Mouse (Mus musculus) MEL (cell line): ENCODE measurements around the gene Galnt10. TPM values are rescaled to one million over a fixed set of nuclear protein-coding genes. Genes with fewer than 3 reads are reported as not detected.

Experiments used
- DNase-seq: peaks from one replicate; pipeline ENCODE4 v3.0.0; 2011; ENCODE audit warnings: low read depth, low spot score
- H3K27ac ChIP-seq: 2 replicates; pipeline ENCODE4 v1.5.1; 2012; ENCODE audit warnings: low read depth, mild to moderate bottlenecking, control low read depth, low read length, moderate library complexity; ENCODE audit not compliant: control insufficient read depth
- H3K27me3 ChIP-seq, 2 experiments: fragments of 150-350 bp in 1 of 2; sonication (generic) in 1 of 2; 2 replicates each; pipeline ENCODE4 v1.6.1; 2012; ENCODE audit warnings: low read length in 2 of 2, mild to moderate bottlenecking in 2 of 2, improper control_type of control experiment in 1 of 2, moderate library complexity in 1 of 2; ENCODE audit not compliant: insufficient read depth in 2 of 2, control insufficient read depth in 1 of 2
- H3K36me3 ChIP-seq, 2 experiments: 2 replicates each; pipeline ENCODE4 v1.6.1; 2012 to 2014; ENCODE audit warnings: low read length in 2 of 2, improper control_type of control experiment in 1 of 2, inconsistent platforms in 1 of 2, mild to moderate bottlenecking in 1 of 2; ENCODE audit not compliant: insufficient read depth in 2 of 2, control insufficient read depth in 1 of 2
- H3K4me1 ChIP-seq, 2 experiments: fragments of 150-350 bp in 1 of 2; sonication (generic) in 1 of 2; 2 replicates each; pipeline ENCODE4 v1.6.1; 2012; ENCODE audit warnings: low read length in 2 of 2, improper control_type of control experiment in 1 of 2, mild to moderate bottlenecking in 1 of 2; ENCODE audit not compliant: insufficient read depth in 2 of 2, control insufficient read depth in 1 of 2
- H3K4me3 ChIP-seq, 2 experiments: fragments of 150-350 bp in 1 of 2; sonication (generic) in 1 of 2; 2 replicates each; pipeline ENCODE4 v1.5.1; 2012; ENCODE audit warnings: low read depth in 2 of 2, low read length in 2 of 2, mild to moderate bottlenecking in 2 of 2, moderate library complexity in 2 of 2, control low read depth in 1 of 2, improper control_type of control experiment in 1 of 2; ENCODE audit not compliant: control insufficient read depth in 1 of 2, insufficient read depth in 1 of 2
- H3K79me2 ChIP-seq: 2 replicates; pipeline ENCODE4 v1.6.1; 2012; ENCODE audit warnings: mild to moderate bottlenecking, low read length, moderate library complexity; ENCODE audit not compliant: control insufficient read depth, poor library complexity, insufficient read depth
- H3K9ac ChIP-seq: 2 replicates; pipeline ENCODE4 v1.6.1; 2012; ENCODE audit warnings: low read depth, mild to moderate bottlenecking, control low read depth, low read length, moderate library complexity; ENCODE audit not compliant: control insufficient read depth, poor library complexity, severe bottlenecking
- H3K9me3 ChIP-seq: fragments of 150-350 bp; sonication (generic); replicated peaks from 2 replicates; pipeline ENCODE4 v1.6.1; 2012; ENCODE audit warnings: mild to moderate bottlenecking, low read length, improper control_type of control experiment, moderate library complexity; ENCODE audit not compliant: insufficient read depth
- BHLHE40 ChIP-seq: IDR thresholded peaks from 2 replicates; pipeline ENCODE4 v1.6.1; 2012; ENCODE audit warnings: low read depth, mild to moderate bottlenecking, inconsistent platforms, low read length, improper control_type of control experiment, borderline replicate concordance
- CHD1 ChIP-seq: IDR thresholded peaks from 2 replicates; pipeline ENCODE4 v1.6.1; 2012; ENCODE audit warnings: low read depth, mild to moderate bottlenecking, inconsistent platforms, low read length, improper control_type of control experiment
- CTCF ChIP-seq, 3 experiments: IDR thresholded peaks in 2 of 3; conservative IDR thresholded peaks in 1 of 3; 2 replicates each; pipeline ENCODE4 v1.5.1; 2011 to 2012; ENCODE audit warnings: low read length in 3 of 3, low read depth in 2 of 3, mild to moderate bottlenecking in 2 of 3, improper control_type of control experiment in 1 of 3, inconsistent platforms in 1 of 3, mixed read lengths in 1 of 3, moderate library complexity in 1 of 3; ENCODE audit not compliant: control insufficient read depth in 1 of 3, insufficient read depth in 1 of 3, poor library complexity in 1 of 3, severe bottlenecking in 1 of 3
- E2F4 ChIP-seq: IDR thresholded peaks from 2 replicates; pipeline ENCODE4 v1.6.1; 2011; ENCODE audit warnings: low read depth, low read length, improper control_type of control experiment, borderline replicate concordance
- EP300 ChIP-seq, 2 experiments: IDR thresholded peaks; 2 replicates each; pipeline ENCODE4 v1.6.1; 2011; ENCODE audit warnings: improper control_type of control experiment in 2 of 2, low read length in 2 of 2, low read depth in 1 of 2, mild to moderate bottlenecking in 1 of 2
- ETS1 ChIP-seq: IDR thresholded peaks from 2 replicates; pipeline ENCODE4 v1.6.1; 2012; ENCODE audit warnings: low read depth, mild to moderate bottlenecking, inconsistent platforms, low read length, improper control_type of control experiment, moderate library complexity
- GABPA ChIP-seq: IDR thresholded peaks from 2 replicates; pipeline ENCODE4 v1.6.1; 2012; ENCODE audit warnings: low read depth, mild to moderate bottlenecking, inconsistent platforms, low read length, improper control_type of control experiment, moderate library complexity
- HCFC1 ChIP-seq: IDR thresholded peaks from 2 replicates; pipeline ENCODE4 v1.6.1; 2012; ENCODE audit warnings: low read depth, mild to moderate bottlenecking, inconsistent platforms, low read length, improper control_type of control experiment, moderate library complexity
- JUND ChIP-seq: IDR thresholded peaks from 2 replicates; pipeline ENCODE4 v1.6.1; 2011; ENCODE audit warnings: low read depth, mild to moderate bottlenecking, improper control_type of control experiment, low read length
- KAT2A ChIP-seq: conservative IDR thresholded peaks from 2 replicates; pipeline ENCODE4 v1.6.1; 2012; ENCODE audit warnings: low read depth, low read length, improper control_type of control experiment, inconsistent platforms
- MAX ChIP-seq: IDR thresholded peaks from 2 replicates; pipeline ENCODE4 v1.6.1; 2011; ENCODE audit warnings: low read length, improper control_type of control experiment
- MXI1 ChIP-seq: IDR thresholded peaks from 2 replicates; pipeline ENCODE4 v1.6.1; 2011; ENCODE audit warnings: mild to moderate bottlenecking, low read depth, low read length, improper control_type of control experiment
- POLR2A ChIP-seq, 2 experiments: IDR thresholded peaks; 2 replicates each; pipeline ENCODE4 v1.6.1; 2011 to 2012; ENCODE audit warnings: low read length in 2 of 2, mild to moderate bottlenecking in 2 of 2, control low read depth in 1 of 2, improper control_type of control experiment in 1 of 2, low read depth in 1 of 2, moderate library complexity in 1 of 2; ENCODE audit not compliant: control insufficient read depth in 1 of 2, insufficient read depth in 1 of 2, poor library complexity in 1 of 2
- POLR2AphosphoS2 ChIP-seq: IDR thresholded peaks from 2 replicates; pipeline ENCODE4 v1.6.1; 2011; ENCODE audit warnings: low read length, improper control_type of control experiment
- RCOR1 ChIP-seq: IDR thresholded peaks from 2 replicates; pipeline ENCODE4 v1.6.1; 2012; ENCODE audit warnings: low read depth, mild to moderate bottlenecking, inconsistent platforms, low read length, improper control_type of control experiment
- SIN3A ChIP-seq: IDR thresholded peaks from 2 replicates; pipeline ENCODE4 v1.6.1; 2012; ENCODE audit warnings: low read length, improper control_type of control experiment, inconsistent platforms
- SMC3 ChIP-seq: IDR thresholded peaks from 2 replicates; pipeline ENCODE4 v1.6.1; 2011; ENCODE audit warnings: low read depth, low read length, improper control_type of control experiment
- TAL1 ChIP-seq: IDR thresholded peaks from 2 replicates; pipeline ENCODE4 v1.6.1; 2012; ENCODE audit warnings: mild to moderate bottlenecking, inconsistent platforms, low read length, moderate library complexity, mixed read lengths
- TCF12 ChIP-seq: IDR thresholded peaks from 2 replicates; pipeline ENCODE4 v1.6.1; 2014; ENCODE audit warnings: low read depth, mild to moderate bottlenecking, inconsistent platforms, low read length, improper control_type of control experiment, moderate library complexity
- USF1 ChIP-seq: IDR thresholded peaks from 2 replicates; pipeline ENCODE4 v1.6.1; 2014; ENCODE audit warnings: low read depth, mild to moderate bottlenecking, inconsistent platforms, low read length, improper control_type of control experiment, moderate library complexity
- ZC3H11A ChIP-seq: IDR thresholded peaks from 2 replicates; pipeline ENCODE4 v1.6.1; 2012; ENCODE audit warnings: low read depth, mild to moderate bottlenecking, inconsistent platforms, low read length, improper control_type of control experiment
- ZMIZ1 ChIP-seq: IDR thresholded peaks from 2 replicates; pipeline ENCODE4 v1.6.1; 2012; ENCODE audit warnings: low read depth, mild to moderate bottlenecking, inconsistent platforms, low read length, improper control_type of control experiment, moderate library complexity
- polyA plus RNA-seq, 2 experiments: library from polyadenylated mRNA; stranded (reverse) in 1 of 2; unstranded in 1 of 2; fragments of >175 nt in 1 of 2; fragments of >200 nt in 1 of 2; gene quantifications; 2 replicates each; pipeline versions ENCODE4 v1.2.1 to v1.2.4; 2012; ENCODE audit warnings: low replicate concordance in 2 of 2, low read depth in 1 of 2; ENCODE audit not compliant: insufficient read length in 2 of 2, insufficient read depth in 1 of 2, missing spikeins in 1 of 2
- total RNA-seq: library from RNA; depleted of rRNA; stranded (reverse); fragments of 300-350 nt; gene quantifications from 2 replicates; pipeline ENCODE4 v1.2.3, GENCODE M21; 2012

Galnt10 gene
- total and polyA plus RNA-seq, 3 experiments = 26.7 to 27.4 TPM; not detected in 1

- TF ChIP-seq E2F4 = no peak
- TF ChIP-seq CHD1 = no peak
- TF ChIP-seq JUND = no peak
- TF ChIP-seq SMC3 = no peak
- TF ChIP-seq TAL1 = no peak
- TF ChIP-seq MXI1 = no peak
- no peak for TF ChIP-seq POLR2AphosphoS2
- no peak for TF ChIP-seq RCOR1
- TF ChIP-seq ZC3H11A = no peak
- no peak for TF ChIP-seq MAX
- no peak for TF ChIP-seq TCF12
- no peak for TF ChIP-seq ZMIZ1
- no peak for TF ChIP-seq HCFC1
- no peak for TF ChIP-seq GABPA
- TF ChIP-seq CTCF (IDR thresholded peaks at IDR 0.05 in 2 of 3, conservative IDR thresholded peaks at IDR 0.05 in 1 of 3; ENCODE audit: control insufficient read depth in 1 of 3, insufficient read depth in 1 of 3, low read depth in 2 of 3, low read length in 3 of 3, poor library complexity in 1 of 3, severe bottlenecking in 1 of 3) = no peak
- H3K9ac ChIP-seq = no peak overlapping the region
- H3K27ac ChIP-seq = no peak overlapping the region
- H3K9me3 ChIP-seq = no peaks in the 10 kb centered on the region
- H3K4me3 ChIP-seq = no peak overlapping the region
- H3K79me2 ChIP-seq = peaks cover 28% of the 10 kb centered on the region
- peaks cover 0 to 43% of the 10 kb centered on the region in 2 experiments; a peak in 2 of 4 replicates for H3K36me3 ChIP-seq
- H3K4me1 ChIP-seq = peaks cover 22 to 54% of the 10 kb centered on the region in 2 experiments
- no peak for DNase-seq
- no peaks in the 10 kb centered on the region for H3K27me3 ChIP-seq
Measured at GRCm38 (mm10) chr11:57647446-57647845, 2.2 kb downstream of the Galnt10 start.

GRCm38 (mm10) chr11:57648196-57648800, 3.1 kb downstream of the Galnt10 start:
- H3K9ac ChIP-seq = no peak overlapping the region
- H3K79me2 ChIP-seq = peaks cover 34% of the 10 kb centered on the region
- no peak overlapping the region for H3K4me3 ChIP-seq
- H3K27me3 ChIP-seq = no peaks in the 10 kb centered on the region
- H3K27ac ChIP-seq = no peak overlapping the region
- peaks cover 23 to 62% of the 10 kb centered on the region in 2 experiments for H3K4me1 ChIP-seq
- no peak for DNase-seq
- peaks cover 0 to 47% of the 10 kb centered on the region in 2 experiments; a peak in 2 of 4 replicates for H3K36me3 ChIP-seq
- H3K9me3 ChIP-seq = no peaks in the 10 kb centered on the region
- TF ChIP-seq EP300 (IDR thresholded peaks at IDR 0.05; ENCODE audit: low read depth in 1 of 2, low read length in 2 of 2) (no peak), MXI1 (no peak), HCFC1 (no peak), KAT2A (no peak), BHLHE40 (no peak), CTCF (IDR thresholded peaks at IDR 0.05 in 2 of 3, conservative IDR thresholded peaks at IDR 0.05 in 1 of 3; ENCODE audit: control insufficient read depth in 1 of 3, insufficient read depth in 1 of 3, low read depth in 2 of 3, low read length in 3 of 3, poor library complexity in 1 of 3, severe bottlenecking in 1 of 3) (no peak), USF1 (no peak), POLR2A (IDR thresholded peaks at IDR 0.05; ENCODE audit: control insufficient read depth in 1 of 2, insufficient read depth in 1 of 2, low read depth in 1 of 2, low read length in 2 of 2, poor library complexity in 1 of 2) (no peak), RCOR1 (no peak), TAL1 (no peak), POLR2AphosphoS2 (no peak), SIN3A (no peak), ETS1 (no peak)
